Mouse (Mus musculus) heart, embryonic 12.5 days (tissue): ENCODE data around the gene 9330161L09Rik. TPM values are rescaled to one million over a fixed set of nuclear protein-coding genes. Genes with fewer than 3 reads are reported as not detected.

Experiments
- ATAC-seq: fragments of 200-750 bp; cut with Nextera tagmentation; 2 replicates; pipeline ENCODE4 v1.8.0; 2017; ENCODE audit warnings: moderate TSS enrichment, moderate library complexity; ENCODE audit not compliant: insufficient number of reproducible peaks, low FRiP score
- H3K27ac ChIP-seq: fragments of 300-500 bp; sonication (generic); 2 replicates; pipeline ENCODE4 v1.5.1; 2016; ENCODE audit warnings: mild to moderate bottlenecking, moderate library complexity; ENCODE audit not compliant: poor library complexity, severe bottlenecking
- H3K27me3 ChIP-seq: fragments of 300-500 bp; sonication (generic); replicated peaks from 2 replicates; pipeline ENCODE4 v1.6.1; 2016; ENCODE audit warnings: mild to moderate bottlenecking, moderate library complexity
- H3K36me3 ChIP-seq: fragments of 300-500 bp; sonication (generic); 2 replicates; pipeline ENCODE4 v1.6.1; 2016; ENCODE audit warnings: mild to moderate bottlenecking, moderate library complexity
- H3K4me1 ChIP-seq: fragments of 300-500 bp; sonication (generic); replicated peaks from 2 replicates; pipeline ENCODE4 v1.6.1; 2016; ENCODE audit warnings: mild to moderate bottlenecking
- H3K4me2 ChIP-seq: fragments of 300-500 bp; sonication (generic); 2 replicates; pipeline ENCODE4 v1.6.1; 2016; ENCODE audit warnings: mild to moderate bottlenecking, moderate library complexity
- H3K4me3 ChIP-seq: fragments of 300-500 bp; sonication (generic); 2 replicates; pipeline ENCODE4 v1.5.1; 2016; ENCODE audit warnings: mild to moderate bottlenecking
- H3K9ac ChIP-seq: fragments of 300-500 bp; sonication (generic); 2 replicates; pipeline ENCODE4 v1.6.1; 2016; ENCODE audit warnings: mild to moderate bottlenecking, moderate library complexity
- H3K9me3 ChIP-seq: fragments of 300-500 bp; sonication (generic); replicated peaks from 2 replicates; pipeline ENCODE4 v1.6.1; 2016; ENCODE audit warnings: mild to moderate bottlenecking, moderate library complexity
- WGBS: fragments of 180-500 bp; shearing (Covaris S2); methylation state at CpG from one replicate; pipeline ENCODE4 v1.1.7; 2016; 5-methylcytosine and 5-hydroxymethylcytosine counted together
- polyA plus RNA-seq: library from polyadenylated mRNA; unstranded; fragments of >200 nt; fragmentation: Nextera tagmentation; extraction: Ambion mirVana; gene quantifications from 2 replicates; pipeline ENCODE4 v1.2.1, GENCODE M21; 2016

The 9330161L09Rik gene
- polyA plus RNA-seq, 1 experiment from 2014 or later, result 0.46 TPM

GRCm38 (mm10) chr12:103367171-103367570, 40.4 kb downstream of the 9330161L09Rik start:
- no peak for ATAC-seq
- no peaks in the 10 kb centered on the region for H3K9me3 ChIP-seq
- no peaks in the 10 kb centered on the region for H3K36me3 ChIP-seq
- peaks cover 10% of the 10 kb centered on the region for H3K27me3 ChIP-seq
- peaks cover 17% of the 10 kb centered on the region for H3K4me1 ChIP-seq
- no peak overlapping the region for H3K27ac ChIP-seq
- no peak overlapping the region for H3K4me2 ChIP-seq
- H3K9ac ChIP-seq, result no peak overlapping the region
- WGBS, result 52% methylated on average over 2 of the region's 2 CpGs
- no peak overlapping the region for H3K4me3 ChIP-seq

DNA sequence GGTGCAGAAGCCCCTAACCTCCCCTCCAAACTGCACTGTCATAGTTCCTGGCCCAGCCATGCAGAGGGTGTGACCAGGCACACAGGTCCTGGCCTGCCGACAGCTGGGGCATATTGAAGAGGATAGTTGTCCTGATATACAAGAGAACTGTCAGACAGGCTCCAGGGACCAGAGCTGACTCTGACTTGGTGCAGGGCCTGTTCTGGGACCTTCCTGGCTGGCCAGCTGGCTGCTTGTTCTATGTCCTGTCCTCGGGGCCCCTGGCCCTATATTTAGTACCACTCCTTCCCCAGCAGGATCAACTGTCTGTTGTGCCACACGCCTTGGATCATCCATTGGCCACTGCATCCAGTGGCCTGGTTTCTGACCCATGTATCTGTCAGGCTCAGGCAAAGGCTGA, 45.3 kb downstream of the 9330161L09Rik start:
- ATAC-seq, result no peak
- Histone ChIP-seq H3K27ac (0 out of 2 replicates have a peak overlapping the region, but pooled peaks have one; percentile 12), H3K4me3 (no peak overlapping the region), H3K9me3 (no peaks in the 10 kb centered on the region), H3K4me1 (peaks cover 15% of the 10 kb centered on the region), H3K36me3 (no peaks in the 10 kb centered on the region), H3K4me2 (no peak overlapping the region), H3K9ac (no peak overlapping the region), H3K27me3 (peaks cover 3% of the 10 kb centered on the region; the same call in 1 of the 2 replicates)
- WGBS, result 38% methylated on average over 3 of the region's 3 CpGs

DNA sequence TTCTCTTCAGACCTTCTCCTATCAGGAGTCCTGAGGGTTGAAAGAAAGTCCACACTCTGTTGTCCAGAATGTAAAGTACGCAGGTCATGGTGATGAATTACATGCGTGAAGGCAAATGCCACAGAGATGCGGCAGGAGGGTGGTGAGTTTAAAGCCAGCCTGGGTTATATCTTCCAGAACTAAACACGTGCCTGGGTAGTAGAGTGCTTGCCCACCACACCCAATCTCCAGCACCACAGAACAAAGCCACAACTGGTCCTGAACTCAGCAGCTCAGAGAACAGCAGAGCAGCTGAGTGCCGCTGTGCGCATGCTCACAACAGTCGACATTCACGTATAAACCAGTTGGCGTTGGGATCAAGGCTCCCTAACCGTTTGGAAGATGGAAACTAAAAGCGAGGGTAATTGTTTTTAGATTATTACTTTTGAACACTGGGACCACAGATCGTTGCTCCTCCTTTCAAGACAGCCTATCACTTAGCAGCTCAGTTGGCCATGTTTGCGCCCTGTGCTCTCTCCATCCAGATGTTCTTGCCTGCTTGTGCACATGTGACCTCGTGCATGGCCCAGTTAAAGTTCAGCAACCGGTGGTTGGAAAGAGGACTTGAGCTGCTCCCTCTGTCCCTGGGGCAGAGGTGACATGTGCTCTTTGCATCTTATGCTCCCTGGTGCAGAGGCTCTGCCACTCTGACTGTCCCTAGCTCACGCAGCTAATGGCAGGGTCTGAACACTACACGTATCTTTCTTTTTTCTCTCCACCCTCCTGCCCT, 45.9 kb downstream of the 9330161L09Rik start:
- Histone ChIP-seq H3K27ac (no peak overlapping the region), H3K4me1 (peaks cover 15% of the 10 kb centered on the region), H3K4me3 (no peak overlapping the region), H3K27me3 (no peaks in the 10 kb centered on the region), H3K9ac (no peak overlapping the region), H3K9me3 (no peaks in the 10 kb centered on the region), H3K4me2 (no peak overlapping the region), H3K36me3 (no peaks in the 10 kb centered on the region)
- 80% methylated on average over 17 of the region's 17 CpGs for WGBS
- no peak for ATAC-seq

- no peak overlapping the region for H3K9ac ChIP-seq
- H3K27me3 ChIP-seq, result no peaks in the 10 kb centered on the region
- ATAC-seq, result no peak
- no peaks in the 10 kb centered on the region for H3K9me3 ChIP-seq
- no peak overlapping the region for H3K4me3 ChIP-seq
- WGBS, result 80% methylated on average over 8 of the region's 8 CpGs
- no peak overlapping the region for H3K4me2 ChIP-seq
- H3K27ac ChIP-seq, result no peak overlapping the region
- no peaks in the 10 kb centered on the region for H3K36me3 ChIP-seq
- H3K4me1 ChIP-seq, result peaks cover 24% of the 10 kb centered on the region
Measured at GRCm38 (mm10) chr12:103360812-103361211, 46.8 kb downstream of the 9330161L09Rik start.

DNA sequence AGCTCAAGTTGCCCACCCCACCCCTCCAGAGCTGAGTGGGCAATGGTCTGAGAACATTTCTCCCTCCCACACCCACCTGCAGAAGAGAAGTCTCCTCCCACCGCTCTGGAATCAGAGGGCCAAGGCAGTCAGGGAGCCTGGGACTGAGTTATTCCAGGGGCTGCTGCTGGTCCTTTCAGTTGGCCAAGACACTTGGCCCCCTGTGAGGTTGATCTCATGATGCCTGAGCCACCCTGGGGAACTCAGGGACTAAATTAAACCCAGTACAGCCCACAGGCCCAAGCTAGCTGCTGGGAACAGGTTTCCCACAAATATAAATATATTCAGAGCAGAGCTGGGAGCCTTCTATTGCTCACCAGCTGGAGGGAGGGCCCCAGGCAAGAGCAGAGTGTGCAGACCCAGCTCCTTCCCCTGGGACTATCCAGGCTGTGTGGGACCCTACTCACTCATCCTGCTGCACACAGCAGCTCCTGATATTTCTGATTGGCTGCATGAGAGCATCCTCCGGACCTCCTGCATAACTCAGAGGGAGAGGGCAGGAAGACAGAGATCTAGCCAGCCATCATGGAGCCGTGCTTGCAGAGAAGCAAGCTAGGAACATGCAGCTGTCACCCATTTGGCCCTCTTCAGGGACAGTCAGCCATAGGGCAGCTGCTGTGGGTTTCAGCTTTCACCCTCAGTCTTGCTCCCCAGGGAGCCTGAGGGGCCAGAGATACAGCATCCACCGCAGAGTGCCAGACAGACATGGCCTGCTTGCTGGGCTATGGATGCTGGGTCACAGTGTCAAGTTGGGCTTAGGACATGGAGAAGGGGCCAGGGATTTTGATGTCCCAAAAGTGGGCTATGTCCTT, 48.4 kb downstream of the 9330161L09Rik start:
- Histone ChIP-seq H3K4me3 (no peak overlapping the region), H3K27ac (no peak overlapping the region), H3K4me2 (no peak overlapping the region), H3K27me3 (no peaks in the 10 kb centered on the region), H3K4me1 (peaks cover 39% of the 10 kb centered on the region), H3K36me3 (no peaks in the 10 kb centered on the region), H3K9ac (no peak overlapping the region), H3K9me3 (no peaks in the 10 kb centered on the region)
- 45% methylated on average over 4 of the region's 4 CpGs for WGBS
- ATAC-seq, result no peak

GRCm38 (mm10) chr12:103358216-103358615, 49.4 kb downstream of the 9330161L09Rik start:
- H3K9ac ChIP-seq, result no peak overlapping the region
- H3K36me3 ChIP-seq, result no peaks in the 10 kb centered on the region
- no peaks in the 10 kb centered on the region for H3K27me3 ChIP-seq
- 68% methylated on average over 8 of the region's 8 CpGs for WGBS
- H3K4me3 ChIP-seq, result no peak overlapping the region
- peaks cover 48% of the 10 kb centered on the region for H3K4me1 ChIP-seq
- ATAC-seq, result no peak
- H3K4me2 ChIP-seq, result no peak overlapping the region
- no peaks in the 10 kb centered on the region for H3K9me3 ChIP-seq
- H3K27ac ChIP-seq, result no peak overlapping the region

Other genes with a start within 250 kb of the 9330161L09Rik start
- gene Prima1, start 165.7 kb downstream of the 9330161L09Rik start, polyA plus RNA-seq, result 0.75 TPM in 1 of 2 replicates, not detected in the other
- gene Fam181a, start 96.8 kb downstream of the 9330161L09Rik start, polyA plus RNA-seq, result 0.20 TPM in 1 of 2 replicates, not detected in the other
- gene Asb2, start 51.8 kb downstream of the 9330161L09Rik start, polyA plus RNA-seq, result 218 TPM in 2 replicates
- gene Otub2, start 19.1 kb downstream of the 9330161L09Rik start, polyA plus RNA-seq, result 17.7 and 18.4 TPM in 2 replicates
- gene Ddx24, start 18.0 kb upstream of the 9330161L09Rik start, polyA plus RNA-seq, result 72.3 and 78.7 TPM in 2 replicates
- 23.7 and 26.3 TPM in 2 replicates for gene Ifi27, start 26.4 kb upstream of the 9330161L09Rik start, polyA plus RNA-seq
- 3.6 and 4.5 TPM in 2 replicates for gene Ifi27l2a, start 35.9 kb upstream of the 9330161L09Rik start, polyA plus RNA-seq
- 0.31 TPM in 1 of 2 replicates, not detected in the other for gene Ifi27l2b, start 49.4 kb upstream of the 9330161L09Rik start, polyA plus RNA-seq
- 0.41 and 0.48 TPM in 2 replicates for gene Ppp4r4, start 124.5 kb upstream of the 9330161L09Rik start, polyA plus RNA-seq
- gene Serpina10, start 223.6 kb upstream of the 9330161L09Rik start, polyA plus RNA-seq, result 0.09 and 0.31 TPM in 2 replicates
- gene Serpina6, start 249.4 kb upstream of the 9330161L09Rik start, polyA plus RNA-seq, result 1.6 and 14.3 TPM in 2 replicates